Mouse (Mus musculus) MEL (cell line): Measurements from ENCODE around the gene Gm20838. TPM values are rescaled to one million over a fixed set of nuclear protein-coding genes. Genes with fewer than 3 reads are reported as not detected.
"Not testable (repeated sequence)": the region's sequence is repeated elsewhere in the genome, so short reads cannot be mapped to it uniquely, and the experiment has no call there.

ENCODE experiments used
- DNase-seq: peaks from one replicate; pipeline ENCODE4 v3.0.0; 2011; ENCODE audit warnings: low read depth, low spot score
- H3K27ac ChIP-seq: 2 replicates; pipeline ENCODE4 v1.5.1; 2012; ENCODE audit warnings: low read depth, mild to moderate bottlenecking, control low read depth, low read length, moderate library complexity; ENCODE audit not compliant: control insufficient read depth
- H3K27me3 ChIP-seq, 2 experiments: fragments of 150-350 bp in 1 of 2; sonication (generic) in 1 of 2; 2 replicates each; pipeline ENCODE4 v1.6.1; 2012; ENCODE audit warnings: low read length in 2 of 2, mild to moderate bottlenecking in 2 of 2, improper control_type of control experiment in 1 of 2, moderate library complexity in 1 of 2; ENCODE audit not compliant: insufficient read depth in 2 of 2, control insufficient read depth in 1 of 2
- H3K36me3 ChIP-seq, 2 experiments: 2 replicates each; pipeline ENCODE4 v1.6.1; 2012 to 2014; ENCODE audit warnings: low read length in 2 of 2, improper control_type of control experiment in 1 of 2, inconsistent platforms in 1 of 2, mild to moderate bottlenecking in 1 of 2; ENCODE audit not compliant: insufficient read depth in 2 of 2, control insufficient read depth in 1 of 2
- H3K4me1 ChIP-seq, 2 experiments: fragments of 150-350 bp in 1 of 2; sonication (generic) in 1 of 2; 2 replicates each; pipeline ENCODE4 v1.6.1; 2012; ENCODE audit warnings: low read length in 2 of 2, improper control_type of control experiment in 1 of 2, mild to moderate bottlenecking in 1 of 2; ENCODE audit not compliant: insufficient read depth in 2 of 2, control insufficient read depth in 1 of 2
- H3K4me3 ChIP-seq, 2 experiments: fragments of 150-350 bp in 1 of 2; sonication (generic) in 1 of 2; 2 replicates each; pipeline ENCODE4 v1.5.1; 2012; ENCODE audit warnings: low read depth in 2 of 2, low read length in 2 of 2, mild to moderate bottlenecking in 2 of 2, moderate library complexity in 2 of 2, control low read depth in 1 of 2, improper control_type of control experiment in 1 of 2; ENCODE audit not compliant: control insufficient read depth in 1 of 2, insufficient read depth in 1 of 2
- H3K79me2 ChIP-seq: 2 replicates; pipeline ENCODE4 v1.6.1; 2012; ENCODE audit warnings: mild to moderate bottlenecking, low read length, moderate library complexity; ENCODE audit not compliant: control insufficient read depth, poor library complexity, insufficient read depth
- H3K9ac ChIP-seq: 2 replicates; pipeline ENCODE4 v1.6.1; 2012; ENCODE audit warnings: low read depth, mild to moderate bottlenecking, control low read depth, low read length, moderate library complexity; ENCODE audit not compliant: control insufficient read depth, poor library complexity, severe bottlenecking
- H3K9me3 ChIP-seq: fragments of 150-350 bp; sonication (generic); replicated peaks from 2 replicates; pipeline ENCODE4 v1.6.1; 2012; ENCODE audit warnings: mild to moderate bottlenecking, low read length, improper control_type of control experiment, moderate library complexity; ENCODE audit not compliant: insufficient read depth
- polyA plus RNA-seq, 2 experiments: library from polyadenylated mRNA; stranded (reverse) in 1 of 2; unstranded in 1 of 2; fragments of >175 nt in 1 of 2; fragments of >200 nt in 1 of 2; gene quantifications; 2 replicates each; pipeline versions ENCODE4 v1.2.1 to v1.2.4; 2012; ENCODE audit warnings: low replicate concordance in 2 of 2, low read depth in 1 of 2; ENCODE audit not compliant: insufficient read length in 2 of 2, insufficient read depth in 1 of 2, missing spikeins in 1 of 2
- total RNA-seq: library from RNA; depleted of rRNA; stranded (reverse); fragments of 300-350 nt; gene quantifications from 2 replicates; pipeline ENCODE4 v1.2.3, GENCODE M21; 2012; rRNA removed

Gm20838 gene
- total RNA-seq (not detected in 2 replicates), polyA plus RNA-seq (not detected)

GRCm38 (mm10) chrY:33543064-33543463 is at the start of gene Gm20838:
Gene Gm20838, minus strand, starts transcription at chrY:33543164.
- not testable (repeated sequence) for H3K9ac ChIP-seq, H3K79me2 ChIP-seq, H3K36me3 ChIP-seq, H3K9me3 ChIP-seq, DNase-seq, H3K27me3 ChIP-seq, H3K27ac ChIP-seq, H3K4me1 ChIP-seq, H3K4me3 ChIP-seq
